Mouse (Mus musculus) embryonic fibroblast, embryonic 13.5 days (primary cell): Measurements from ENCODE around the gene Pdzrn4. TPM values are rescaled to one million over a fixed set of nuclear protein-coding genes. Genes with fewer than 3 reads are reported as not detected.

Experiments
- H3K27ac ChIP-seq: 2 replicates; pipeline ENCODE4 v1.5.1; 2012; ENCODE audit warnings: low read length, control low read depth, inconsistent platforms; ENCODE audit not compliant: insufficient read depth
- H3K4me1 ChIP-seq: 2 replicates; pipeline ENCODE4 v1.6.1; 2011; ENCODE audit warnings: low read length; ENCODE audit not compliant: control insufficient read depth, insufficient read depth
- H3K4me3 ChIP-seq: 2 replicates; pipeline ENCODE4 v1.5.1; 2011; ENCODE audit warnings: mild to moderate bottlenecking, control low read depth, low read length; ENCODE audit not compliant: insufficient read depth
- CTCF ChIP-seq: IDR thresholded peaks from 2 replicates; pipeline ENCODE4 v1.5.1; 2011; ENCODE audit warnings: mild to moderate bottlenecking, control low read depth, low read length, moderate library complexity, borderline replicate concordance; ENCODE audit not compliant: insufficient read depth
- POLR2A ChIP-seq: IDR thresholded peaks from 2 replicates; pipeline ENCODE4 v1.6.1; 2011; ENCODE audit warnings: low read depth, mild to moderate bottlenecking, control low read depth, low read length, moderate library complexity
- polyA plus RNA-seq: library from polyadenylated mRNA; stranded (reverse); fragments of >200 nt; gene quantifications from 2 replicates; pipeline ENCODE4 v1.2.4, GENCODE M21; 2011; ENCODE audit warnings: low read depth; ENCODE audit not compliant: missing spikeins, insufficient read length

The Pdzrn4 gene
- polyA plus RNA-seq, 1 experiment = 0.76 TPM

DNA sequence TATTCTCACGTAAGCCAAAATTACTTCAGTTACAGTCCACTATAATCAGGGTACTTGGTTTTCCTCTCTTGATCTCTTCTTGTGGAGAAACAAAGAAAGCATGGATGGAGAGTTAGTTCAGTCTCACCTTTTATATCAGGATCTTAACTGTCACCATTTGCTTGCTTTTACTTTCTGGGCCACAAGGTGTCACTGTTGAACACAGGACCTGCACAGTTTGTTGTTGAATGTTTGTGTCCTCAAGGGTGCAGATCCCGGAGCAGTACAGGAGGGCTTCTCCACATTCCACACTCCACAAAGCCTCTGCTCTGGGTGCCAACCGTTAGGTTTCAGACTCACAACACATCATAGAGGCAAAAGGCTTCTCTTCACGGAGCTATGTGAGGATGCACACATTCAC is 130.1 kb downstream of the Pdzrn4 start:
- no peak overlapping the region for H3K4me3 ChIP-seq
- TF ChIP-seq CTCF = no peak
- no peak for TF ChIP-seq POLR2A
- H3K27ac ChIP-seq = no peak overlapping the region
- no peaks in the 10 kb centered on the region for H3K4me1 ChIP-seq

DNA sequence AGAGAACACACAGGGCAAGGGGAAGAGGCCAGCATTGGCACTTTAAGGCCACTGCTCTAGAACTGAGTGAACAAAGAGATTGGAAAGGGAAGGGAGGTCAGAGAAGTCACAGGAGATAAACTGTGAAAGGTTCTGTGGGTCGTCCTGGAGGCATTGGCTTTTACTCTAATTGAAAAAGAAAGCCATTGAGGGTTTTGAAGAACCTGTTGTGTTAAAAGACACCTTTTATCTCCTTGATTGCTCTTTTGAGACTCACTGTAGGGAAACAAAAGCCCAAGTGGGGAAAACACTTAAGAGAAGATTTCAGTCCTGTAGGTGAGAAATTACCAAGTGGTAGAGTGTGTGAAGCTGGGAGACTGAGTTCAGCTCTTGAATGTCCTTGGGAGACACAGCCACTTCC is 146.6 kb downstream of the Pdzrn4 start:
- Histone ChIP-seq H3K4me3 (no peak overlapping the region), H3K4me1 (no peaks in the 10 kb centered on the region), H3K27ac (no peak overlapping the region)
- TF ChIP-seq POLR2A (no peak), CTCF (no peak)

- H3K4me1 ChIP-seq = no peaks in the 10 kb centered on the region
- TF ChIP-seq POLR2A = no peak
- H3K27ac ChIP-seq = no peak overlapping the region
- no peak overlapping the region for H3K4me3 ChIP-seq
Observed at GRCm38 (mm10) chr15:92547294-92547911, 150.7 kb downstream of the Pdzrn4 start.

- Histone ChIP-seq H3K4me3 (no peak overlapping the region), H3K4me1 (no peaks in the 10 kb centered on the region), H3K27ac (no peak overlapping the region)
- TF ChIP-seq POLR2A (no peak), CTCF (0 out of 2 replicates have a peak, but pooled peaks have one; percentile 5)
Observed at GRCm38 (mm10) chr15:92555012-92555574, 158.4 kb downstream of the Pdzrn4 start.

DNA sequence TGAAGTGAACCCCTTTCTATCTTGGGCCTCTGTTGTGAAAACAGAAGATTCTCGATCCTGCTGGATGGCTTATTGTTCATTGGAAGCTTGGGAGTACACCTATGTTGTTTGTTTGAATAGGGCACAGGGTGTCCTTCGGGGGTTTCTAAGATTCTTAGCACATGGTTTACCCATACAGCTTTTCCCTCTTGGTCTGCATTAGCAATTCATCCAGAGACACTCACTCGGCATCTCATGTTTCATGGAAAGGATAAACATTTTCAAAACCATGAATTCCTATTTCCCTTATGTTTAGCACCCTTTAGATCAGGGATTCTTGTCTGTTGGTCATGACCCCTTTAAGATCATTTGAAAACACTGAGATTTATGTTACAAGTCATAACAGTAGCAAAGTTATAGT is 159.0 kb downstream of the Pdzrn4 start:
- Histone ChIP-seq H3K4me3 (no peak overlapping the region), H3K27ac (no peak overlapping the region), H3K4me1 (no peaks in the 10 kb centered on the region)
- TF ChIP-seq CTCF = no peak
- no peak for TF ChIP-seq POLR2A

DNA sequence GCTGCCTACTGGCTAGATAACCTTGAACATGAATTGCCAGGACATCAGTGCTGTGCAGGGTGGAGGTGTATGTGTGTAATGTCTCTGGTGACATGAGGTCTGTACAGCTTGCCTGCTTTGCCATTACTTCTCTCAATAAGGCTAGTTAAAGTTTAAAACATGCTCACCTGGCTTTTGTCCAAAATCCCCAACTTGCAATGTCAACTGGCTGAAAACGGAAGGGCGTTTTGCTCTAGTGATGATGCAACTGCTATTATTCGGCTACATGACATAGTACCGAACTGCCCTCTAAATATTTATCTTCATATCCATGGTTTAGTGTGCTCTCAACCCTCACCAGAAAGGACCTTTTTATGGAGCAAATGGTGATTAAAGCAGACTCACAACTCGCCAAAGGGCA is 161.9 kb downstream of the Pdzrn4 start:
- Histone ChIP-seq H3K4me3 (no peak overlapping the region), H3K27ac (no peak overlapping the region), H3K4me1 (no peaks in the 10 kb centered on the region)
- no peak for TF ChIP-seq CTCF
- TF ChIP-seq POLR2A = no peak

- H3K27ac ChIP-seq = no peak overlapping the region
- TF ChIP-seq POLR2A (no peak), CTCF (no peak)
- H3K4me1 ChIP-seq = no peaks in the 10 kb centered on the region
- no peak overlapping the region for H3K4me3 ChIP-seq
Observed at GRCm38 (mm10) chr15:92562149-92562548, 165.5 kb downstream of the Pdzrn4 start.

- Histone ChIP-seq H3K27ac (no peak overlapping the region), H3K4me1 (no peaks in the 10 kb centered on the region), H3K4me3 (no peak overlapping the region)
- no peak for TF ChIP-seq CTCF
- TF ChIP-seq POLR2A = no peak
Observed at GRCm38 (mm10) chr15:92563576-92563975, 166.9 kb downstream of the Pdzrn4 start.

GRCm38 (mm10) chr15:92570526-92571243 is 174.0 kb downstream of the Pdzrn4 start:
- no peaks in the 10 kb centered on the region for H3K4me1 ChIP-seq
- TF ChIP-seq CTCF (no peak), POLR2A (no peak)
- no peak overlapping the region for H3K27ac ChIP-seq
- no peak overlapping the region for H3K4me3 ChIP-seq

- Histone ChIP-seq H3K4me3 (no peak overlapping the region), H3K4me1 (no peaks in the 10 kb centered on the region), H3K27ac (no peak overlapping the region)
- TF ChIP-seq CTCF = no peak
- TF ChIP-seq POLR2A = no peak
Observed at GRCm38 (mm10) chr15:92571244-92571539, 174.5 kb downstream of the Pdzrn4 start.
